Mouse (Mus musculus): ENCODE data around the gene Six4. TPM values are rescaled to one million over a fixed set of nuclear protein-coding genes. Genes with fewer than 3 reads are reported as not detected.
"Not testable (repeated sequence)": the region's sequence is repeated elsewhere in the genome, so short reads cannot be mapped to it uniquely, and the experiment has no call there.

The Six4 gene
- polyA plus RNA-seq, 1 experiment: 2.0 TPM

GRCm38 (mm10) chr12:73094605-73095004 is 18.7 kb downstream of the Six4 start:
- no peak for TF ChIP-seq CTCF (IDR thresholded peaks at IDR 0.05; ENCODE audit: control insufficient read depth, insufficient read depth, low read length)
- no peak for TF ChIP-seq POLR2A (IDR thresholded peaks at IDR 0.05; ENCODE audit: borderline replicate concordance, control insufficient read depth, low read depth, low read length)
- H3K4me3 ChIP-seq (replicated peaks; ENCODE audit: control insufficient read depth, low read depth, low read length): no peak overlapping the region
- no peaks in the 10 kb centered on the region for H3K4me1 ChIP-seq (ENCODE audit: control insufficient read depth, insufficient read depth, low read length)
- no peak overlapping the region for H3K27ac ChIP-seq (ENCODE audit: control insufficient read depth, insufficient read depth, low read depth, low read length, poor library complexity)
- WGBS: 66% methylated on average over 2 of the region's 2 CpGs

DNA sequence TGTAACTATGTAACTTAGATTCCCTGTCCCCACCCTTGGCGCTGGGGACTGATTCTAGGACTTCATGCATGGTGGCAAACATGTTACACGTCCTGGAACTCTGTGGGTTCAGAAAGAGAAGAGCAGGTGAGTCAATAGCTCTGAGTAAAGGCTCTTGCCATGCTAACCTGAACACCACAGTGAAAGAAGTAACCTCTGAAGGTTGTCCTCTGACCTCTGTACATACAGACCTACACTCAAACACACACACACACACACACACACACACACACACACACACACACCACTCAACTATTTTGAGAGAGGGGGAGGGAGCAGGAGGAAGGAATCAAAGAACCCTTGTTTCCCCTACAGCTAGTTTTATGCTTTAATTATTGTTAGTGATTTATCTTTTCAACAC is 19.1 kb downstream of the Six4 start:
- no peak overlapping the region for H3K27ac ChIP-seq (ENCODE audit: control insufficient read depth, insufficient read depth, low read depth, low read length, poor library complexity)
- no peaks in the 10 kb centered on the region for H3K4me1 ChIP-seq (ENCODE audit: control insufficient read depth, insufficient read depth, low read length)
- no peak overlapping the region for H3K4me3 ChIP-seq (replicated peaks; ENCODE audit: control insufficient read depth, low read depth, low read length)
- WGBS: 69% methylated on average over 2 of the region's 2 CpGs
- TF ChIP-seq CTCF (IDR thresholded peaks at IDR 0.05; ENCODE audit: control insufficient read depth, insufficient read depth, low read length) (no peak), POLR2A (IDR thresholded peaks at IDR 0.05; ENCODE audit: borderline replicate concordance, control insufficient read depth, low read depth, low read length) (no peak)

DNA sequence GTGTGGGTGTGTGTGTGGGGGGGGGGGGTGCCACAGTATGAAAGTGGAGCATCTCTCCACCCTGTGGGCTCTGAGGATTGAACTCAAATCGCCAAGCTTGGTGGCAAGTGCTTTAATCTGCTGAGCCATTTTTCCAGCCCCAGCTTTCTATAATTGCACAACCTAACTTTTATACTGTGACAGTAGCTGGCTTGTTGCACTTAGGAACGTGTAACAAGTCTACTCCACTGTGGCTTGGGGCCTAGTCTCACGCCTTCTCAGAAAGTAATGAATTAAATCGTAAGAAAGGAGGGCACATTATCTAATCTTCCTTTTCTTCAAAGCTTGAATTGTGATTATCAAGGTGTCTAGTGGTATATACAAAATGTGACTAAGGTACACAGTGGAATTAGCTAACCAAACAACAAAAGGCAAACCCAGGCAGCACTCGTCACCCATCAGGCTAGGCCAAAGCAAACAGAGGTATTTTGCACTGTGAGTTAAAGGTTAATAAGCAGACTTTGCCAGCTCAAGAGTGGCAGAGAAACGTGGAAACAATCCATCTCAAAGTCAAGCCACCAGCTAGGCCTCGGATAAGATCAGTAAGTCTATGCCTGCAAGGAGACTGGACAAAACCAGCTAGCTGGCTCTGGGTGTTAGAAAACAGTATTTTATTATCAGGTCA is 22.5 kb downstream of the Six4 start:
- WGBS: 80% methylated on average over 7 of the region's 7 CpGs
- H3K4me1 ChIP-seq (ENCODE audit: control insufficient read depth, insufficient read depth, low read length): no peaks in the 10 kb centered on the region
- no peak for TF ChIP-seq POLR2A (IDR thresholded peaks at IDR 0.05; ENCODE audit: borderline replicate concordance, control insufficient read depth, low read depth, low read length)
- no peak for TF ChIP-seq CTCF (IDR thresholded peaks at IDR 0.05; ENCODE audit: control insufficient read depth, insufficient read depth, low read length)
- no peak overlapping the region for H3K4me3 ChIP-seq (replicated peaks; ENCODE audit: control insufficient read depth, low read depth, low read length)
- no peak overlapping the region for H3K27ac ChIP-seq (ENCODE audit: control insufficient read depth, insufficient read depth, low read depth, low read length, poor library complexity)

DNA sequence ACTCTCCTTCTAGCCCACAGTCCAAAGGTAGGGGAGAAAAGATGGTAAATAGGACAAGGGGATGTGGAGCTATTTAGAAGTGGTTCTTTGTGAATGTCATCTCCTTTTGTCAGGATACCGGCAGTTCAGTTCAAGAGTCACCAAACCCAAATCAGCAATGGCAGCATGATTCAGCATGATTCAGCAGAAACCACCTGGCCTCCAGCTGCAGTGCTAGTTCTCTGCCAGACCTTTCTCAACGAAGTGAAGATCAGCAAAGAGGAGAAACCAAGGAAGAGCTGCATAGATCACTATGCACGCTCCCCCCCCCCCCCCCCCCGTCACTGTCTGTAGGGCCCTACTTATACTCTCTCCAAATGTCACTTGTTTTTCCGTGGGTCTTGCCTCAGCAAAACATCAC is 24.3 kb downstream of the Six4 start:
- 20% methylated on average over 5 of the region's 5 CpGs for WGBS
- Histone ChIP-seq H3K4me1 (ENCODE audit: control insufficient read depth, insufficient read depth, low read length) (no peaks in the 10 kb centered on the region), H3K27ac (ENCODE audit: control insufficient read depth, insufficient read depth, low read depth, low read length, poor library complexity) (no peak overlapping the region), H3K4me3 (replicated peaks; ENCODE audit: control insufficient read depth, low read depth, low read length) (no peak overlapping the region)
- TF ChIP-seq POLR2A (IDR thresholded peaks at IDR 0.05; ENCODE audit: borderline replicate concordance, control insufficient read depth, low read depth, low read length) (no peak), CTCF (IDR thresholded peaks at IDR 0.05; ENCODE audit: control insufficient read depth, insufficient read depth, low read length) (no peak)

GRCm38 (mm10) chr12:73088500-73088899 is 24.8 kb downstream of the Six4 start:
- no peaks in the 10 kb centered on the region for H3K4me1 ChIP-seq (ENCODE audit: control insufficient read depth, insufficient read depth, low read length)
- H3K4me3 ChIP-seq (replicated peaks; ENCODE audit: control insufficient read depth, low read depth, low read length): no peak overlapping the region
- TF ChIP-seq CTCF (IDR thresholded peaks at IDR 0.05; ENCODE audit: control insufficient read depth, insufficient read depth, low read length) (no peak), POLR2A (IDR thresholded peaks at IDR 0.05; ENCODE audit: borderline replicate concordance, control insufficient read depth, low read depth, low read length) (no peak)
- no peak overlapping the region for H3K27ac ChIP-seq (ENCODE audit: control insufficient read depth, insufficient read depth, low read depth, low read length, poor library complexity)
- 36% methylated on average over 5 of the region's 5 CpGs for WGBS

GRCm38 (mm10) chr12:73087086-73087485 is 26.2 kb downstream of the Six4 start:
- no peak overlapping the region for H3K4me3 ChIP-seq (replicated peaks; ENCODE audit: control insufficient read depth, low read depth, low read length)
- no peaks in the 10 kb centered on the region for H3K4me1 ChIP-seq (ENCODE audit: control insufficient read depth, insufficient read depth, low read length)
- H3K27ac ChIP-seq (ENCODE audit: control insufficient read depth, insufficient read depth, low read depth, low read length, poor library complexity): no peak overlapping the region
- TF ChIP-seq CTCF (IDR thresholded peaks at IDR 0.05; ENCODE audit: control insufficient read depth, insufficient read depth, low read length): no peak
- TF ChIP-seq POLR2A (IDR thresholded peaks at IDR 0.05; ENCODE audit: borderline replicate concordance, control insufficient read depth, low read depth, low read length): no peak
- 90% methylated on average over 7 of the region's 7 CpGs for WGBS

GRCm38 (mm10) chr12:73085739-73086630 is 27.3 kb downstream of the Six4 start:
- Histone ChIP-seq H3K27ac (ENCODE audit: control insufficient read depth, insufficient read depth, low read depth, low read length, poor library complexity) (no peak overlapping the region), H3K4me3 (replicated peaks; ENCODE audit: control insufficient read depth, low read depth, low read length) (no peak overlapping the region), H3K4me1 (ENCODE audit: control insufficient read depth, insufficient read depth, low read length) (no peaks in the 10 kb centered on the region)
- TF ChIP-seq CTCF (IDR thresholded peaks at IDR 0.05; ENCODE audit: control insufficient read depth, insufficient read depth, low read length) (no peak), POLR2A (IDR thresholded peaks at IDR 0.05; ENCODE audit: borderline replicate concordance, control insufficient read depth, low read depth, low read length) (no peak)
- WGBS: 66% methylated on average over 11 of the region's 11 CpGs

DNA sequence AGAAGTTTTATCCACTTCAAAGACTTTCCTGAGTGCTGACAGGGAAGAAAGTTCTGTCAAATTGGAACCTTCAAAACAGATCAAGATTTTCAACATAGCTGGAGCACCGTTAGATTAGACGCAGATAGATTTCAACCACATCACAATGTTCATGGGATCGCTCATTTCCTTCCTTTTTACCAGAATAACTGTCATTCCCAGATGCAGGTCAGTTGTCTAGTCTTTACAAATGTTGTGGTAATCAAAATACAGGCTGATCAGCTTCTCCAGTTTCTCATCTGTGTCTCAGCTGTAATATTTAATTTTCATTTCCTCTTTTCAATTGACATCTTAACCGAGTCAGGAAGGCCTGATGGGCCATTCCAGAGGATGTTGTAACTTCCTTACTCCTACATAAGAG is 29.5 kb downstream of the Six4 start:
- TF ChIP-seq CTCF (IDR thresholded peaks at IDR 0.05; ENCODE audit: control insufficient read depth, insufficient read depth, low read length): no peak
- TF ChIP-seq POLR2A (IDR thresholded peaks at IDR 0.05; ENCODE audit: borderline replicate concordance, control insufficient read depth, low read depth, low read length): no peak
- Histone ChIP-seq H3K27ac (ENCODE audit: control insufficient read depth, insufficient read depth, low read depth, low read length, poor library complexity) (no peak overlapping the region), H3K4me1 (ENCODE audit: control insufficient read depth, insufficient read depth, low read length) (no peaks in the 10 kb centered on the region), H3K4me3 (replicated peaks; ENCODE audit: control insufficient read depth, low read depth, low read length) (no peak overlapping the region)
- 28% methylated on average over 4 of the region's 4 CpGs for WGBS

- 83% methylated on average over 4 of the region's 4 CpGs for WGBS
Measured at GRCm38 (mm10) chr12:73081828-73082227, 31.4 kb downstream of the Six4 start.

More at GRCm38 (mm10) chr12:73081828-73082227, 31.4 kb downstream of the Six4 start:
- not testable (repeated sequence) for H3K27ac ChIP-seq (ENCODE audit: control insufficient read depth, insufficient read depth, low read depth, low read length, poor library complexity); H3K4me1 ChIP-seq (ENCODE audit: control insufficient read depth, insufficient read depth, low read length); H3K4me3 ChIP-seq (replicated peaks; ENCODE audit: control insufficient read depth, low read depth, low read length)
